Mouse (Mus musculus): Measurements from ENCODE around the gene Ugt1a9.
"Not testable (repeated sequence)": the region's sequence is repeated elsewhere in the genome, so short reads cannot be mapped to it uniquely, and the experiment has no call there.

The Ugt1a9 gene

DNA sequence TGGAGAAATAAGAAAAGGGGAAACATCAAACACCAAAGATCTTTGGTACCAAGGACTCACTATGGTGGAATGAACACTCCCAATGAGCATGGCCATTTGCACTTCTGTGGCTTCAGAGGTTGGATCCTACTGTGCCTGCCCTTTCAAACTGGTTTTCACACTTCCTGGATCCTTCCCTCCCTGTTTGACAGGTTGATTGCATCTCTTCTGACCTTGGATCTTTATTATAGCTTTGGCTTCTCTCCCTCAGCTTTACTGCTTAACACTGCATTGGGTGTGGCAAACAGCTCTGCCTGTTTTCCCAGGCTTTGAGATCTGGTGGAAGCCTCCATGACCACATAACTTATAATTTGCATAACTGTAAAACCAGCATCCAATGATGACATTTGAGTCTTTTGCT, 149.7 kb downstream of the Ugt1a9 start:
- DNase-seq (ENCODE audit: low spot score in 2 of 2), result no peak

- DNase-seq (ENCODE audit: low spot score in 2 of 2), result no peak
Observed at GRCm38 (mm10) chr1:88222216-88222615, 151.6 kb downstream of the Ugt1a9 start.

- not testable (repeated sequence) for DNase-seq (ENCODE audit: low spot score in 2 of 2)
Observed at GRCm38 (mm10) chr1:88223011-88223515, 152.5 kb downstream of the Ugt1a9 start.

DNA sequence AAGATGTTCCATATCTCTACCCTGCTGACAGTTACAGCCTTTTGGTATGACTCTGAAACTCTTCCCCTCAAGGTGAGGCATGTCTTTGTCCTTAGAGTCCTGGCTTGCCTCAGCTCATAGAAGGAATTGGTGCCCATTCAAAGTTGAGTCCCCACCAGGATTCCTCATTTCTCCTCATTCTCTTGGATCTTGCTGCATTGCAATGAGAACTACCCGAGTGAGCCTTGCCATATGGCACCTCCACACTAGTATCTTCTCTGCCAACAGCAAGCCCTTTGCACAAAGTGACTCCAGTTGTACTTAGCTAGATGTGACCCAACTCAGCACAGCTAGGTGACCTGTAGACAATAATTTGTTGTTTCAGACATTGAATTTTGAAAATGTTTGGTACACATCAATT, 153.0 kb downstream of the Ugt1a9 start:
- DNase-seq (ENCODE audit: low spot score in 2 of 2), result no peak

GRCm38 (mm10) chr1:88224029-88224776, 153.6 kb downstream of the Ugt1a9 start:
- no peak for DNase-seq (ENCODE audit: low spot score in 2 of 2)

DNA sequence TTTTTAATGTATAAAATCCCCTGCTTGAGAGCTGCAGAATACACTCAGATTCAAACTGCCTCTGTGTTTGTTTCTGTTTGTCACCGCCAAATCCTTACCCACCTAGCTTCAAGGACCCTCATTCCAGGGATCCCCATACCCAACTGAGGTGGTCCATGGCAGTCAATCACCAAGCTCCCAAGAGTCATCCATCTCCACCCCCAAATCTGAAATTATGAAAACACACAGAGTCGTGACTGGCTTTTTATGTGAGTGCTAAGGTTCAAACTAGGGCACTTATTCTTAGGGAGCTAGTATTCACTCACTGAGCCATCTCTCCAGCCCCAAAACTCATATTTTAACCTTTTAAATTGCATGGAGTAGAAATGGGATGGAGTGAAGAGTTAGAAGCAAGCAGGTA, 154.7 kb downstream of the Ugt1a9 start:
- DNase-seq (ENCODE audit: low spot score in 2 of 2), result not testable (repeated sequence)

GRCm38 (mm10) chr1:88225741-88226140, 155.1 kb downstream of the Ugt1a9 start:
- DNase-seq (ENCODE audit: low spot score in 2 of 2), result no peak

DNA sequence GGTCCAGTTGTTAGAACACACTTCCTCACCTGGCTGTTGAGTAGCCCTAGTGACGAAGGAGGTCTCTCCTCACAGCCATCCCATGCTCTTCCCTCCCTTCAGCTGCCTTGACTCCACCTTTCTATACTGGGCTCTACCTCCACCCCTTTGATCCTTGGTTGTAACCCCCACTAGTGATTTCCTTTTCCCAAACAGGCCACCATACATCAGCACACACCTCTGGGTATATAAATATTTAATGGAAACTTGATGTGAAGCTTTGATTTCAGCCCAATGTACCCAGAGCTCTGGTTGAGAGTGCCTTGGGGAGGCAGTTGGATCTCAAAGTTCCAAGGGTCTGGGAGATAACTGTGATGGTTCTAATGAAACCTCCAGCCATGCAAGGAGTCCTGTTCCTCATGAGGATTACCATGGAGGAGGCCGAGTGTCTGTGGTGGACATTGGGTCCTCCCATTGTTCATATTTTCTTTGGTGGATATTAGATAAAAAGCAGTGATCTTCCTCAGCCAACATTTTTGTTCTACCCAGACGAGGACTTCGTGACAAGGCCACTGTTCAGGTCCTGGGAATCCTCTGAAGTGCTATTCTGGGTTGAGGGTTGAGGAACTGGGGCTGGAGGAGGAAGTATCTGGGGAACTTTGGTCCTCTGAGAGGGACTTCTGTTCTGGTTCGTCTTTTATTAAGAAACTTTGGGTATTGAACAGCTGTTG, 156.2 kb downstream of the Ugt1a9 start, which contains the start of gene Mroh2a:
Mroh2a (plus strand) TSS at position 317 of the 710 bp plus-strand sequence.
- no peak for DNase-seq (ENCODE audit: low spot score in 2 of 2)

GRCm38 (mm10) chr1:88227482-88227881, 156.9 kb downstream of the Ugt1a9 start:
- no peak for DNase-seq (ENCODE audit: low spot score in 2 of 2)

GRCm38 (mm10) chr1:88228121-88228520, 157.5 kb downstream of the Ugt1a9 start:
- DNase-seq (ENCODE audit: low spot score in 2 of 2), result no peak

DNA sequence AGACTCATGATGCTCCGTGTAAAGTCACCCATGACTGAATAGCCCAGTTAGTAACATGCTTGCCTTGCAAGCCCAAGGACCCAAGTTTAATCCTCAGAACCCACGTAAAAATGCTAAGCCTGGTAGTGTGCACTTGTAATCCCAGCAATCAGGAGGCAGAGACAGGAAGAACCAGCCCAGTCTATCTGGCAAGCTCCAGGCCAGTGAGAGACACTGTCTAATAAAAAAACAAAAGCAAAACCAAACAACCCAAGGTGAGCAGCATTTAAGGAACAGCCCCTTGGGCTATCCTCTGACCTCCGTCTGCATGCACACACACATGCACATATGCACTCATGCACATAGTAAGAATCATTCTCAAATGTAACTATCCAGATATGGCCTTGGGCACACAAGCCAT, 159.0 kb downstream of the Ugt1a9 start:
- DNase-seq (ENCODE audit: low spot score in 2 of 2), result no peak

DNA sequence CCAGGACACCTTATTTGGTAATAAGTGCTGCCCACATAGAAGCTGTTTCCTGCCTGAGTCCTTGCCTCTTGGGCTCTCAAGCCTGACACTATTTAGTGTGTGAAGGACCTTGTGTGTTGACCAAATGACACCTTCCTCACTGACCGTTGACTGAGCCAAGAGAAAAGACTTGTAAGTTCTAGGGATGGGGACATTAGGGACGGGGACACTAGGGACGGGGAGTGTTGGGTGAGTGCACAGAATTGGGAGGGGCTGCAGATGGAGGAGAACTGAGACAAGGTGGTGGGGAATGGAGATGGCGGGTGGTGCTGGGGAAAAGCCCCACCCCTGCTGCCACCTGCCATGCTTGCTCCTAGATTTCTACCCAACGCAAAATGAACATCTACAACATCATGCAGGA, 159.4 kb downstream of the Ugt1a9 start:
- DNase-seq (ENCODE audit: low spot score in 2 of 2), result no peak

DNA sequence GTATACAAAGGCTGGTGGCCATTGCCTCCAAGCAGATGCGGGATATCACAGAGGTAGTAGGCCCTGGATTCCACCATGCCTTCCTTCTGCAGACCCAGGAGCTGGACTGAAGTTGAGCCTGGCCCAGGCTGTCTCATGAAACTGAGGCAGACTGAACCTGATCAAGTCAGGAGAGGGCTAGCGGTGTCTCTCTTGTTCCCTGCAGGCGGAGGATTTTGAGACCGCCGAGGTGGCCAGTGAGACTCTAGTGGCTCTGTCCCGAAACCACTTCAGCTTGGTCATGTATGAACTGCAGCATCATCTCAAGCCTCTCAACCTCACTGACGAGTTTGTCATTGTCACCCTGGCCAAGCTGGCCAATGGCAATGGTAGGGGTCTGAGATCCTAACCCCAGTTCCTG, 159.8 kb downstream of the Ugt1a9 start:
- no peak for DNase-seq (ENCODE audit: low spot score in 2 of 2)

DNA sequence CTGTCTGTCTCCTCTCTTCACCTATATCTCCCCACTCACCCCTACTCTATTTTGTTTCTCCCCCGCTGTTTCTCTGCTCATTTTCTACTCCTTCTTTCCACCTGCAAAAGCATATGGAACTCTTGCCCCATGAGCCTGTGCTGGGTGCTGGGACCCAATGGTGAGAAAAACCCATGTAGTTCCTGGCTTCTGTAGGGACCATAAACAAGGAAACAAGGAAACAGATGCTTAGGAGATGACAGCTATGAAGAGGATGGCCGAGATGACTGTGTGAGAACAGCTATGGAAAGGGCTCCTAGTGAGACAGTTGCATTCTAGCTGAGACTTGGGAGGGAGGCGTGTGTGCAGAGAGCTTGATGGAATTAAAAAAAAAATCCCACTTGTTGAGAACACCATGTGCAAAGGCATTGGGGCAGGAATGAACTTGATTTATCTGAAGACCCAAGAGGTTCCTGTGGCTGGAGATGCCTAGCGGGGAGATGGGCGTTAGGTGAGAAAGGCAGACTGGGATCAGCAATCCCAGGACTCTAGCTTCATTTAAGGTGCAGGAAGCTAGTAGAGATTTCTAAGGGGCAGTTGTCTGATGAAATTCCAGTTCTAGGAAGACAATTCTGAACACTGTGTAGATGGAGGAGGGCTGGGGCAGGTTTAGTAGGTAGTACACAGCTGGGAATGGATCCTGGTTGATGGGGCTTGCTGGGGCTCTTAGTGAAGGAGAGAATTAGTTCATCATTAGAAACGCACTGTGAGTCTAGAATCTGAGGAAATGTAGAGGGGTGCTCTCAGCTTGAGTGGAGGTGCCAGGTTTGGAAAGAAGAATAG, 160.6 kb downstream of the Ugt1a9 start:
- no peak for DNase-seq (ENCODE audit: low spot score in 2 of 2)

GRCm38 (mm10) chr1:88231803-88232499, 161.4 kb downstream of the Ugt1a9 start:
- DNase-seq (ENCODE audit: low spot score in 2 of 2), result no peak

- peak in 1 of 2 experiments; percentile 6 for DNase-seq (ENCODE audit: low spot score in 2 of 2)
Observed at GRCm38 (mm10) chr1:88232664-88233380, 162.2 kb downstream of the Ugt1a9 start.

DNA sequence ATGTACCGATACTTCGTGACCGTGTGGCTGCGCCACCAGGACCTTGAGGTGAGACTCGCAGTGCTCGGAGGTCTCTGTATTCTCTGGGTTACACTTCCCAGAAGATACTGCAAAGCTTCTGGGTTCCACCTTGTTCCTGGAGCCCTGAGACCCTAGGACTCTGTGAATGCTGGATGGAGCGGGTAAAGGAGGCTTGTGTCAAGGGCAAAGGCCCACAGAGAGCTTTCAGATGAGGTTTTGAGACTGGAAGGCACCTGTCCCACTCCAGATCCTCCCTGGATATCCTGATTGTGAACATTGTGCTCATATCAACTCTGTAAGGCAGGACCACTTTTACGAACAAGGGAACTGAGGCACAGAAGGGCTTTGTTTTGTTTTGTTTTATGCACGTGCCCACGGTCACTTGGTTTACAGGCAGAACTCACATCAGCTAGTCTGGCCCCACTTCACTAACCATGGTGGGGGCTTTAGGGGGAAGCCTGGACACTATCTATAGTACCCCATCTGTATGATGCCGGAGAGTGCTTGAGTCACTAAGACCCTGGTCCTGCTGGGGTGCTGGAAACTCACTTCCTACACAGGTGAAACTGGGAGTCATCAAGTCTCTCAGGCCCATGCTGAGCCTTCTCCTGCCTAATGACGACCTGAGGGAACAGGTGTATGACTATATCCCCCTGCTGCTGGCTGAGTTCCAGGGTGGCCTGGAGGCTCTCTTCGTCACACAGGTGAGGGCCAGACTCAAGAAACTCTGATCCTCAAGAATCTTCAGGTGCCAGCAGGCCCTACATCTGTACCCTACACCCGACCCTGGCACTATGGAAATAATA, 163.0 kb downstream of the Ugt1a9 start:
- no peak for DNase-seq (ENCODE audit: low spot score in 2 of 2)

DNA sequence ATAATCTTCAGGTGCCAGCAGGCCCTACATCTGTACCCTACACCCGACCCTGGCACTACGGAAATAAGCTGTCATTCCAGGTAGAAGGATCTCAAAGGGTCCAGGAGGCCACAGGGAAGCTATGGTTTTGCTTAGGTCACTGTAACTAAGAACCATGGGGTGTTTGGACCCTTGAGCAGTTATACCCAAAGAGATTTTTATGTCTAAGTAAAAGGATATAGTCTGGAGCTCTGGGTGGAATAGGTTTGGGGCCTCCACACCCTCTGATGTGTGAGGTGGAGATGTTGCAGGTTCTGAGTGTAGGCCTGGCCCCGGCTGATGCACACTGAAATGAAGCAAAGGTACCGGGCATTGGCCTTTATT, 163.6 kb downstream of the Ugt1a9 start:
- no peak for DNase-seq (ENCODE audit: low spot score in 2 of 2)

DNA sequence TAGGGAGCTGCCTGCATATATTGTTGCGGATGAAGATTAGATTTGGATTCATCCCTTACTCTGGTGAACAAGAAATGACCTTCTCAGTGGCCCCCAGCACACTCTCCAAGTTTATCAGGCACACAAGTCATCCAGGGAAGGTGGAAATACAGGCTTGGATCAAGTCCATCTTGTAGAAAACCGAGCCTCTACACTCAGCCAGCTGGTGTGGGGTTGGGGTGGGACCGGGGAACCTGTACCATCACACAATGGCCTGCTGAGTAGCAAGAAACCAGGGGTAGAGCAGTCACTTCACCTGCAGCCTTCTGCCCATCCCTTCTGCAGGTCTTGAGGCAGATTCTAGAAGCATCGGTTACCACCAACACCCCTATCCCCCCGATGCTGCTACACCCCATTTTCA, 164.0 kb downstream of the Ugt1a9 start:
- DNase-seq (ENCODE audit: low spot score in 2 of 2), result no peak
